31 mouse cellular contexts compared by ENCODE assay signal in the genomic region with DNA sequence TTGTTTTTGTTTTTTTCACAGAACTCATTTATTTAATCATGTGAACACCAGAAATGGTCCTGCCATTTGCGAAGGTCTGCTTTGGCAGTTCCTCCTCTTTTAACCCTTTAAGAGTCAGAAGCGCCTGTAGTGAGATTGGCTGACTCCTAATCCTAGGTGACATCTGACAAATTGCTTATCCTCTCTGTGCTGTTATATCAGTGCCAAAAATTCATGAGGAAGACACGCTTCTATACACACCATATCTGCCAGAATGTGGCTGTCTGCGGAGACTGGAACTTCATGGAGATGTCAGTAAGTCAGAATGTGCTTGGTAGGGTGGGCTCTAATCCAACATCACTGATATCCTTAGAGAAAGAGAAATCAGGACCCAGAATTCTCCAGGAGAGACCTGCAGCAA.
"Had no signal": no experiment of that assay in that cellular context is flagged by ENCODE, and none has a peak within 500 bp of the region (broad histone marks: within the 10 kb centered on the region; RNA-seq: fewer than 3 reads in every experiment).

No protein-coding gene starts in this region.

- ATAC-seq: liver, embryonic 12.5 days; liver, postnatal 0 days; lung, postnatal 0 days; midbrain, embryonic 13.5 days; midbrain, embryonic 15.5 days had no signal

- H3K4me3 ChIP-seq: limb, embryonic 10.5 days; limb, embryonic 12.5 days; limb, embryonic 13.5 days; limb, embryonic 15.5 days; liver, embryonic 12.5 days; liver, embryonic 13.5 days; liver, embryonic 15.5 days; lung, embryonic 15.5 days; megakaryocyte, embryonic 14.5 days; midbrain, embryonic 10.5 days; midbrain, embryonic 12.5 days; midbrain, embryonic 13.5 days; midbrain, embryonic 15.5 days; myocyte; neural tube, embryonic 12.5 days had no signal

- H3K36me3 ChIP-seq: limb, embryonic 10.5 days; limb, embryonic 12.5 days; limb, embryonic 13.5 days; limb, embryonic 15.5 days; liver, embryonic 12.5 days; liver, embryonic 13.5 days; liver, embryonic 15.5 days; lung, embryonic 15.5 days; midbrain, embryonic 10.5 days; midbrain, embryonic 12.5 days; midbrain, embryonic 13.5 days; midbrain, embryonic 15.5 days; neural tube, embryonic 12.5 days had no signal

- H3K4me2 ChIP-seq: limb, embryonic 12.5 days; limb, embryonic 13.5 days; limb, embryonic 15.5 days; liver, embryonic 11.5 days; liver, embryonic 12.5 days; liver, embryonic 13.5 days; liver, embryonic 15.5 days; lung, embryonic 14.5 days; lung, embryonic 15.5 days; midbrain, embryonic 11.5 days; midbrain, embryonic 12.5 days; midbrain, embryonic 13.5 days; midbrain, embryonic 15.5 days; neural tube, embryonic 12.5 days had no signal

- H3K4me1 ChIP-seq: limb, embryonic 10.5 days; limb, embryonic 12.5 days; liver, embryonic 12.5 days; liver, embryonic 13.5 days; liver, embryonic 15.5 days; megakaryocyte, embryonic 14.5 days; midbrain, embryonic 10.5 days; midbrain, embryonic 12.5 days; midbrain, embryonic 13.5 days; midbrain, embryonic 15.5 days; neural tube, embryonic 12.5 days had no signal

- H3K9ac ChIP-seq: limb, embryonic 12.5 days; limb, embryonic 13.5 days; limb, embryonic 15.5 days; liver, embryonic 12.5 days; liver, embryonic 13.5 days; liver, embryonic 14.5 days; liver, embryonic 15.5 days; liver, postnatal 0 days; lung, embryonic 14.5 days; lung, embryonic 15.5 days; midbrain, embryonic 12.5 days; midbrain, embryonic 13.5 days; midbrain, embryonic 15.5 days; neural tube, embryonic 12.5 days had no signal

- H3K9me3 ChIP-seq: limb, embryonic 10.5 days; limb, embryonic 12.5 days; limb, embryonic 13.5 days; limb, embryonic 15.5 days; liver, embryonic 12.5 days; liver, embryonic 13.5 days; liver, embryonic 15.5 days; lung, embryonic 15.5 days; midbrain, embryonic 10.5 days; midbrain, embryonic 12.5 days; midbrain, embryonic 13.5 days; midbrain, embryonic 15.5 days; neural tube, embryonic 12.5 days had no signal

- H3K27me3 ChIP-seq: limb, embryonic 12.5 days; limb, embryonic 13.5 days; limb, embryonic 15.5 days; liver, embryonic 12.5 days; liver, embryonic 13.5 days; liver, embryonic 15.5 days; lung, embryonic 15.5 days; megakaryocyte, embryonic 14.5 days; midbrain, embryonic 12.5 days; midbrain, embryonic 13.5 days; midbrain, embryonic 15.5 days; neural tube, embryonic 12.5 days had no signal

- H3K27ac ChIP-seq: limb, embryonic 10.5 days; limb, embryonic 12.5 days; limb, embryonic 13.5 days; limb, embryonic 15.5 days; liver, embryonic 12.5 days; liver, embryonic 13.5 days; liver, embryonic 14.5 days; liver, embryonic 15.5 days; lung, embryonic 15.5 days; macrophage; midbrain, embryonic 10.5 days; midbrain, embryonic 12.5 days; midbrain, embryonic 13.5 days; midbrain, embryonic 15.5 days; neural tube, embryonic 12.5 days had no signal

- DNase-seq: left cerebral cortex, postnatal 4 days; liver; liver, embryonic 13.5 days; liver, postnatal 0 days; lung, adult 18-20 months; lung, adult 2 months; lung, embryonic 14.5 days; lung, postnatal 10 days; lung, postnatal 14 days; lung, postnatal 36 days; lung, postnatal 4 days; midbrain, embryonic 14.5 days had no signal
